Mouse (Mus musculus) intestine, embryonic 16.5 days (tissue): ENCODE data around the gene Sipa1l3. TPM values are rescaled to one million over a fixed set of nuclear protein-coding genes. Genes with fewer than 3 reads are reported as not detected.

ENCODE experiments used
- ATAC-seq: fragments of 200-750 bp; cut with Nextera tagmentation; 2 replicates; pipeline ENCODE4 v1.8.0; 2017; ENCODE audit warnings: moderate TSS enrichment, moderate library complexity
- H3K27ac ChIP-seq: fragments of 300-500 bp; sonication (generic); 2 replicates; pipeline ENCODE4 v1.5.1; 2014; ENCODE audit warnings: mild to moderate bottlenecking, low read length
- H3K27me3 ChIP-seq: fragments of 300-500 bp; sonication (generic); replicated peaks from 2 replicates; pipeline ENCODE4 v1.6.1; 2014; ENCODE audit warnings: low read length, control low read depth, mixed read lengths; ENCODE audit not compliant: control insufficient read depth, insufficient read depth
- H3K36me3 ChIP-seq: fragments of 300-500 bp; sonication (generic); 2 replicates; pipeline ENCODE4 v1.6.1; 2014; ENCODE audit warnings: low read length, control low read depth; ENCODE audit not compliant: control insufficient read depth, insufficient read depth
- H3K4me1 ChIP-seq: fragments of 300-500 bp; sonication (generic); 2 replicates; pipeline ENCODE4 v1.6.1; 2014; ENCODE audit warnings: low read length, control low read depth, mixed read lengths; ENCODE audit not compliant: control insufficient read depth, insufficient read depth
- H3K4me2 ChIP-seq: fragments of 300-500 bp; sonication (generic); 2 replicates; pipeline ENCODE4 v1.6.1; 2014; ENCODE audit warnings: low read depth, low read length, control low read depth
- H3K4me3 ChIP-seq: fragments of 300-500 bp; sonication (generic); 2 replicates; pipeline ENCODE4 v1.5.1; 2014; ENCODE audit warnings: mild to moderate bottlenecking, low read length
- H3K9ac ChIP-seq: fragments of 300-500 bp; sonication (generic); 2 replicates; pipeline ENCODE4 v1.6.1; 2014; ENCODE audit warnings: low read depth, low read length
- H3K9me3 ChIP-seq: fragments of 300-500 bp; sonication (generic); 2 replicates; pipeline ENCODE4 v1.6.1; 2016; ENCODE audit warnings: low read length, control low read depth; ENCODE audit not compliant: control insufficient read depth
- WGBS: fragments of 180-500 bp; shearing (Covaris S2); extraction: QIAGEN DNeasy Blood & Tissue Kit; methylation state at CpG from one replicate; pipeline ENCODE4 v1.1.7; 2014; 5-methylcytosine and 5-hydroxymethylcytosine counted together
- polyA plus RNA-seq: library from polyadenylated mRNA; unstranded; fragments of >200 nt; fragmentation: Nextera tagmentation; extraction: Ambion mirVana; gene quantifications from 2 replicates; pipeline ENCODE4 v1.2.1, GENCODE M21; 2015

Gene Sipa1l3
- polyA plus RNA-seq, 1 experiment from 2014 or later = 24.1 TPM

- H3K4me2 ChIP-seq = no peak overlapping the region
- WGBS = 70% methylated on average over 25 of the region's 25 CpGs
- H3K4me3 ChIP-seq = no peak overlapping the region
- peak overlapping the region; percentile 62 for H3K27ac ChIP-seq
- H3K9ac ChIP-seq = 0 out of 2 replicates have a peak overlapping the region, but pooled peaks have one; percentile 4
- no peaks in the 10 kb centered on the region for H3K9me3 ChIP-seq
- no peak for ATAC-seq
- peaks cover 15% of the 10 kb centered on the region for H3K36me3 ChIP-seq
- no peaks in the 10 kb centered on the region for H3K27me3 ChIP-seq
- H3K4me1 ChIP-seq = peaks cover 14% of the 10 kb centered on the region
These were observed 126.5 kb downstream of the Sipa1l3 start for GRCm38 (mm10) chr7:29391761-29392512.

GRCm38 (mm10) chr7:29391112-29391760 is 127.2 kb downstream of the Sipa1l3 start:
- no peak for ATAC-seq
- H3K4me3 ChIP-seq = no peak overlapping the region
- peaks cover 14% of the 10 kb centered on the region for H3K4me1 ChIP-seq
- no peaks in the 10 kb centered on the region for H3K27me3 ChIP-seq
- whole genome bisulfite sequencing = 84% methylated on average over 15 of the region's 15 CpGs
- H3K9ac ChIP-seq = no peak overlapping the region
- H3K36me3 ChIP-seq = peaks cover 19% of the 10 kb centered on the region
- H3K4me2 ChIP-seq = no peak overlapping the region
- no peak overlapping the region for H3K27ac ChIP-seq
- H3K9me3 ChIP-seq = no peaks in the 10 kb centered on the region

GRCm38 (mm10) chr7:29390234-29390633 is 128.2 kb downstream of the Sipa1l3 start:
- no peaks in the 10 kb centered on the region for H3K9me3 ChIP-seq
- no peak for ATAC-seq
- H3K9ac ChIP-seq = no peak overlapping the region
- no peak overlapping the region for H3K4me2 ChIP-seq
- H3K36me3 ChIP-seq = peaks cover 17% of the 10 kb centered on the region
- peaks cover 14% of the 10 kb centered on the region for H3K4me1 ChIP-seq
- 77% methylated on average over 10 of the region's 10 CpGs for WGBS
- H3K27ac ChIP-seq = no peak overlapping the region
- no peaks in the 10 kb centered on the region for H3K27me3 ChIP-seq
- H3K4me3 ChIP-seq = no peak overlapping the region

- Histone ChIP-seq H3K27ac (no peak overlapping the region), H3K9me3 (no peaks in the 10 kb centered on the region), H3K4me3 (no peak overlapping the region), H3K4me1 (peaks cover 9% of the 10 kb centered on the region; the same call in 1 of the 2 replicates), H3K36me3 (peaks cover 14% of the 10 kb centered on the region), H3K9ac (no peak overlapping the region), H3K4me2 (no peak overlapping the region), H3K27me3 (no peaks in the 10 kb centered on the region)
- ATAC-seq = peak; percentile 29; the same call in 1 of the 2 replicates
- whole genome bisulfite sequencing = 68% methylated on average over 17 of the region's 17 CpGs
These were observed 130.8 kb downstream of the Sipa1l3 start for GRCm38 (mm10) chr7:29387524-29388068.

- peaks cover 23% of the 10 kb centered on the region for H3K36me3 ChIP-seq
- peaks cover 6% of the 10 kb centered on the region; the same call in 1 of the 2 replicates for H3K4me1 ChIP-seq
- no peak overlapping the region for H3K9ac ChIP-seq
- H3K9me3 ChIP-seq = no peaks in the 10 kb centered on the region
- H3K27ac ChIP-seq = no peak overlapping the region
- ATAC-seq = no peak
- no peaks in the 10 kb centered on the region for H3K27me3 ChIP-seq
- no peak overlapping the region for H3K4me2 ChIP-seq
- no peak overlapping the region for H3K4me3 ChIP-seq
- 94% methylated on average over 13 of the region's 13 CpGs for WGBS
These were observed 132.1 kb downstream of the Sipa1l3 start for GRCm38 (mm10) chr7:29386349-29386748.

- Histone ChIP-seq H3K4me2 (no peak overlapping the region), H3K9ac (no peak overlapping the region), H3K27ac (no peak overlapping the region), H3K27me3 (no peaks in the 10 kb centered on the region), H3K9me3 (no peaks in the 10 kb centered on the region), H3K4me1 (peaks cover 6% of the 10 kb centered on the region; the same call in 1 of the 2 replicates), H3K4me3 (no peak overlapping the region), H3K36me3 (peaks cover 23% of the 10 kb centered on the region)
- 94% methylated on average over 10 of the region's 10 CpGs for WGBS
- ATAC-seq = no peak
These were observed 132.7 kb downstream of the Sipa1l3 start for GRCm38 (mm10) chr7:29385791-29386190.

GRCm38 (mm10) chr7:29383255-29383654 is 135.2 kb downstream of the Sipa1l3 start:
- Histone ChIP-seq H3K4me2 (no peak overlapping the region), H3K9ac (0 out of 2 replicates have a peak overlapping the region, but pooled peaks have one; percentile 30), H3K9me3 (no peaks in the 10 kb centered on the region), H3K4me1 (0 out of 2 replicates have a peak, but pooled peaks cover 2% of the 10 kb centered on the region), H3K27me3 (no peaks in the 10 kb centered on the region), H3K27ac (no peak overlapping the region), H3K4me3 (no peak overlapping the region), H3K36me3 (peaks cover 26% of the 10 kb centered on the region)
- peak; percentile 55 for ATAC-seq
- WGBS = 23% methylated on average over 10 of the region's 10 CpGs

GRCm38 (mm10) chr7:29381466-29382040 is 136.9 kb downstream of the Sipa1l3 start:
- H3K9me3 ChIP-seq = no peaks in the 10 kb centered on the region
- no peaks in the 10 kb centered on the region for H3K27me3 ChIP-seq
- H3K9ac ChIP-seq = no peak overlapping the region
- H3K4me3 ChIP-seq = no peak overlapping the region
- H3K4me2 ChIP-seq = no peak overlapping the region
- H3K27ac ChIP-seq = no peak overlapping the region
- 91% methylated on average over 7 of the region's 7 CpGs for WGBS
- H3K4me1 ChIP-seq = 0 out of 2 replicates have a peak, but pooled peaks cover 2% of the 10 kb centered on the region
- ATAC-seq = no peak
- peaks cover 26% of the 10 kb centered on the region for H3K36me3 ChIP-seq

GRCm38 (mm10) chr7:29374054-29374453 is 144.4 kb downstream of the Sipa1l3 start:
- WGBS = 84% methylated on average over 6 of the region's 6 CpGs
- Histone ChIP-seq H3K27me3 (no peaks in the 10 kb centered on the region), H3K36me3 (peaks cover 21% of the 10 kb centered on the region), H3K9me3 (no peaks in the 10 kb centered on the region), H3K4me1 (no peaks in the 10 kb centered on the region), H3K9ac (no peak overlapping the region), H3K4me2 (no peak overlapping the region), H3K4me3 (no peak overlapping the region), H3K27ac (no peak overlapping the region)
- no peak for ATAC-seq
